Mouse (Mus musculus): Measurements from ENCODE around the gene Emp1.
A peak's percentile ranks its signal among the peaks of the same experiment; 100 is the strongest.

Emp1 gene

DNA sequence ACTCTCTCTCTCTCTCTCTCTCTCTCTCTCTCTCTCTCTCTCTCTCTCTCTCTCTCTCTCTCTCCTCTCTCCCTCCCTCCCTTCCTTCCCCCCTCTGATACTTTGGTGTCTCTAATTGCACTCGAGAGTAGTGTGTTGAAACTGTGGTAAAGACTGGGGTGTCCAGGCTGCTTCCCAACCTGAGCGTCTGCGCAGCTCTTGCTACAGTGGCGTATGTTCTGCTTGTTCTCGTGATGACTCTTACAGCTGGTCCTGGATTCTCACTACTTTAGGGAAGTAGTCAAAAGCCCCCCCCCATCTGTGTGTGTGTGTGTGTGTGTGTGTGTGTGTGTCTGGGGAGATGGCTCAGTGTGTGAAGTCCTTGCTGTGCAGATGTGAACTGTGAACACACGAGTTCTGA, 50.3 kb downstream of the Emp1 start:
- DNase-seq: no peak

DNA sequence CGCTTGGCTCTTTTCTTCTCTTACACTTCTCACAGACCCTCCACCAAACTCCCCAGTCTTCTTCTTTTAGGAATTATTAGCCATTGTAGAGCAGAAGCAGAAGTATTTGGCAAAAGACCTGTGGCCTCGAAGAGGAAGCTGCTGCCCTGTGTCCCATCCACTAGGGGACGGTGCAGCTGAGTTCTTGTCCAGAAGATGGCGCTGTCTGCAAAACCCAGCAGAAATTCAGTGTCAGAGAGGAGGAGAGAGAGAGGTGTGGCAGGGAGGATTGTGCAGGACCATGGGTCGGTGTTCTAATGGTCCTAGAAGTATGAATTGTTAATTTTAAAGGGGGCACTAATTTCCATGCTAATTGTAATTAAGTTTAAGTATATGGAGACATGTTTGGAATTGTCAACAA, 55.1 kb downstream of the Emp1 start:
- DNase-seq: peak; percentile 69 to 74

DNA sequence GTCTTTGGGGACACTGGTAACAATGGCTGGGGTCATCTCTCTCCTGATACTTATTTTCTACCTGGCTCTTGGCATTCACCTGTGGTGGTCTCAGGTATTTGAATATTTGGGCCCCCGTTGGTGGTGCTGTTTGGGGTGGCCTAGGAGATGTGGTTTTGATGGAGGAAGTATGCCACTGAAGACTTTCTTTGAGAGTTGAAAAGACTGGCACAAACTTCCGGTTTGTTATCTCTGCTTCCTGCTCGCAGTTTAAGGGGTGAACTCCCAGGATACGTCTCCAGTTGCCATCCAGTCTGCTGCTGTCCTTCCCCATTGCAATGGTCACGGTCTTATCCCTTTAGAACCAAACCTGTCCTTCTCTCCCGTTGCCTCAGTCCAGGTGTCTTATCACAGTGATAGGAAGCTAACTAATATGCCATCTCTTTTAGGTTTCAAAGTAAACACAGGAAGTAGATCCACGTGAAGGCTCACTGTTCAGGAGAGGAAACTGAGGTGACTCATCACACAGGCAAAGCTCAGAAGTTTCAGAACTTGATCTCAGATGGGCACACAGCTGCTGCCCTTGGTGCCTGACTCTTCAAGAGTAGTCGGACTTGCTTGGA, 56.0 kb downstream of the Emp1 start:
- no peak for DNase-seq

DNA sequence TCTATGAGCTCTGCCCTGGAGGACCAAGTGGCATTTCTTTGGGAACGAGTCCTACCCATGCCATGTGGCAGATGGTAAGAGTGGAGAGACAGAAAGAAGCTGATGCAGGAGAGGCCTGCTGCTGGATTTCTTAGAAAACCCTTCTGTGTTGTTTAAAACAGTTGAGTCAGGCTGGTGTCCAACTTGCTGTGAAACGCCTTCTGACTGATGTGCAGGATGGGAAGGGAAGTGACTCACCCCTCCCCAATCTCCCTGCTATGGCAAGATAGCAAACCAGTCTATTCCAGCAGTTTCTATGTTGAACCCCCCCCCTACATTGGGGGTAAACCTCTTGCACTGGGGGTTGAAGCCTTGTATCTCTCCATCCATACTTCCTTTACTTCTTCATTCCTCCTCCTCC, 65.9 kb downstream of the Emp1 start:
- DNase-seq: no peak

DNA sequence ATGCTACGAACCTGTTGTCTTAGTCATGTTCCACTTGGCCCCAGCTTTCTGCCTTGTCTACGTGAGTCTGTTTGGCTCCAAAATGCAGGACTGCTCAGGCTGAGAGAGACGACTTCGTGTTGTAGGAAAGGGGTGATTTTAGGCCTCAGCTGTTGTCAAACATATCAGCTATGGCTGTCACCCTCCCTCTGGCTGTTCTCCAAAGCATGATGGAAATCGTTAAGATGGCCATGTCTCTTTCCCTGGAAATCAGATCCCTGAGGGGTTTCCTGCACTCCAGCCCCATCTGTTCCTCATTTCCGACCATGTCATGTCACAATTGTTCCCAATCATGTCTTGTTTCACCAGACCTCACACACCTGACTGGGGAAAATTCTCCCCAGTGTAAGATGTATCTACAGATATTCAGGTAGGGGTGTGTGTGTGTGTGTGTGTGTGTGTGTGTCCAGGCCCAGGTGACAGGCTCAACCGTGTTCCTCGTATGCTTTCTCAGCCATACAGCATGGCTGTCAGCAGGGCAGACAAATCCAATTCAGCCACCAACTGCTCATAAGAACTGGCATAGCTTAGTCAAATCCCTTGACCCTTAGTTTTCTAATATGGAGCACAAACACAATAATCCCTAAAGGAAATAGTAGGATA, 67.0 kb downstream of the Emp1 start:
- DNase-seq: peak in 1 of 2 experiments; percentile 9

DNA sequence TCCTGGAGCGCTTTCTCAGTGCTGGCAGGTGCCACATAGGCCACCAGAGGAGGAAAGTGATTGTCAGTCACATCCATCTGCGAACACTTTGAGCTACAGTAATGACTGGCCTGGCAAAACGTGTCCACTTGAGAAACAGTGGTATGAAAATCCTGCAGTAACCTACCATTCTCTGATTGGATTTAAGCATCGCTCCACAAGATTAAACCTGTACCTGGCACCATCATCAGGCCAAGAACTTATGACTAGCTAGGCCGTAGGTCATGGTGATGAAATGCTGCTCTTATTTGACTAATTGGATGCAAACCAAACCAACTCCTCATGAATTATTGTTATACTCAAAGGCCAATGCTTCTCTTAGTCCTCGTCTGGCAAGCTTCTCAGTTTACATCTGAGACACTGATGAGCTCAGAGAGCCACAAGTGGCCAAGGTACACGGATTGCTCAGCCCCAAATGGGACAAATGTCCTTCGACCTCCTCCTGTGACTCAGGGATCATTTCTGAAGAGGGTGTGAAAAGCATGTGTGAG, 68.2 kb downstream of the Emp1 start:
- no peak for DNase-seq
